Mouse (Mus musculus): Measurements from ENCODE around the gene Wars2. TPM values are rescaled to one million over a fixed set of nuclear protein-coding genes. Genes with fewer than 3 reads are reported as not detected.

Gene Wars2
- total RNA-seq, 1 experiment from 2014 or later = 6.4 TPM

GRCm38 (mm10) chr3:99257586-99258577, 117.0 kb downstream of the Wars2 start:
- no peak for ATAC-seq (ENCODE audit: extremely low read depth, insufficient number of reproducible peaks, low FRiP score, poor library complexity, severe bottlenecking)

GRCm38 (mm10) chr3:99259741-99260270, 118.9 kb downstream of the Wars2 start:
- no peak for ATAC-seq (ENCODE audit: extremely low read depth, insufficient number of reproducible peaks, low FRiP score, poor library complexity, severe bottlenecking)

- no peak for ATAC-seq (ENCODE audit: extremely low read depth, insufficient number of reproducible peaks, low FRiP score, poor library complexity, severe bottlenecking)
Measured at GRCm38 (mm10) chr3:99260395-99260794, 119.5 kb downstream of the Wars2 start.

GRCm38 (mm10) chr3:99261371-99261791, 120.5 kb downstream of the Wars2 start:
- ATAC-seq (ENCODE audit: extremely low read depth, insufficient number of reproducible peaks, low FRiP score, poor library complexity, severe bottlenecking) = no peak

GRCm38 (mm10) chr3:99261986-99262385, 121.1 kb downstream of the Wars2 start:
- ATAC-seq (ENCODE audit: extremely low read depth, insufficient number of reproducible peaks, low FRiP score, poor library complexity, severe bottlenecking) = no peak

- ATAC-seq (ENCODE audit: extremely low read depth, insufficient number of reproducible peaks, low FRiP score, poor library complexity, severe bottlenecking) = no peak
Measured at GRCm38 (mm10) chr3:99263471-99263903, 122.6 kb downstream of the Wars2 start.

- ATAC-seq (ENCODE audit: extremely low read depth, insufficient number of reproducible peaks, low FRiP score, poor library complexity, severe bottlenecking) = no peak
Measured at GRCm38 (mm10) chr3:99264695-99265094, 123.8 kb downstream of the Wars2 start.

GRCm38 (mm10) chr3:99266752-99267303, 126.0 kb downstream of the Wars2 start:
- ATAC-seq (ENCODE audit: extremely low read depth, insufficient number of reproducible peaks, low FRiP score, poor library complexity, severe bottlenecking) = no peak

- ATAC-seq (ENCODE audit: extremely low read depth, insufficient number of reproducible peaks, low FRiP score, poor library complexity, severe bottlenecking) = no peak
Measured at GRCm38 (mm10) chr3:99277973-99278580, 137.2 kb downstream of the Wars2 start.

- ATAC-seq (ENCODE audit: extremely low read depth, insufficient number of reproducible peaks, low FRiP score, poor library complexity, severe bottlenecking) = no peak
Measured at GRCm38 (mm10) chr3:99279718-99280117, 138.8 kb downstream of the Wars2 start.

- no peak for ATAC-seq (ENCODE audit: extremely low read depth, insufficient number of reproducible peaks, low FRiP score, poor library complexity, severe bottlenecking)
Measured at GRCm38 (mm10) chr3:99281453-99281852, 140.6 kb downstream of the Wars2 start.

- no peak for ATAC-seq (ENCODE audit: extremely low read depth, insufficient number of reproducible peaks, low FRiP score, poor library complexity, severe bottlenecking)
Measured at GRCm38 (mm10) chr3:99288302-99288701, 147.4 kb downstream of the Wars2 start.

Other genes with a start within 250 kb of the Wars2 start
- gene Hao2, start 247.8 kb upstream of the Wars2 start, total RNA-seq (2017) = not detected in 2 replicates
- not detected in 2 replicates for gene Tbx15, start 99.3 kb downstream of the Wars2 start, total RNA-seq (2017)

Measured in neutrophil, adult 5-6 weeks (primary cell).